Mouse (Mus musculus): ENCODE measurements around the gene Exosc2. TPM values are rescaled to one million over a fixed set of nuclear protein-coding genes. Genes with fewer than 3 reads are reported as not detected.

The Exosc2 gene
- polyA plus RNA-seq, 1 experiment from 2014 or later = 112 TPM

DNA sequence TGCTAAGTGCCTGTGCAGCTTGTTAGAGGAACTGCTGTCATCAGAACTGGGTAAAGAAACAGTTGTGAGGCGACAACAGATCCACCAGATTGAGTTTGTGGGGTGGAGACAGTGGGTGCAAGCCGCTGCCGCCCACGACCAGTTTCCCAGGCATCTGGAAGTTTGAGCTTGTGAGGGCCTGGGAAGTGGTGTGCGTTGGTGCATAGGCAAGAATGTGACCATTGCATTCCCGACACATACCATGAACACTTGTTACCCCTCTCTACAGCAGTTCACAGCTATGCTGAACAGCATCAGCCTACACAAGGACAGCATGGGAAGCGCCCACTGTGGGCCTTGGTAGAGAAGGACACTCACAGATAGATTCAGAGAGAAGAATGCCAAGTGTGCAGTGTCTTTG is 45.5 kb downstream of the Exosc2 start:
- no peak overlapping the region for H3K27ac ChIP-seq (replicated peaks)
- H3K9me3 ChIP-seq = no peaks in the 10 kb centered on the region
- no peaks in the 10 kb centered on the region for H3K27me3 ChIP-seq (replicated peaks; ENCODE audit: low read depth, poor library complexity, severe bottlenecking)
- WGBS = 88% methylated on average over 7 of the region's 7 CpGs
- DNase-seq (ENCODE audit: low spot score) = no peak
- H3K4me1 ChIP-seq = no peaks in the 10 kb centered on the region
- H3K4me3 ChIP-seq = no peak overlapping the region
- H3K36me3 ChIP-seq (replicated peaks) = peaks cover 30% of the 10 kb centered on the region

- Histone ChIP-seq H3K27me3 (replicated peaks; ENCODE audit: low read depth, poor library complexity, severe bottlenecking) (no peaks in the 10 kb centered on the region), H3K4me1 (no peaks in the 10 kb centered on the region), H3K27ac (replicated peaks) (no peak overlapping the region), H3K9me3 (no peaks in the 10 kb centered on the region), H3K36me3 (replicated peaks) (peaks cover 8% of the 10 kb centered on the region), H3K4me3 (no peak overlapping the region)
- DNase-seq (ENCODE audit: low spot score) = no peak
- WGBS = 85% methylated on average over 6 of the region's 6 CpGs
Measured at GRCm38 (mm10) chr2:31719202-31719880, 48.8 kb downstream of the Exosc2 start.

DNA sequence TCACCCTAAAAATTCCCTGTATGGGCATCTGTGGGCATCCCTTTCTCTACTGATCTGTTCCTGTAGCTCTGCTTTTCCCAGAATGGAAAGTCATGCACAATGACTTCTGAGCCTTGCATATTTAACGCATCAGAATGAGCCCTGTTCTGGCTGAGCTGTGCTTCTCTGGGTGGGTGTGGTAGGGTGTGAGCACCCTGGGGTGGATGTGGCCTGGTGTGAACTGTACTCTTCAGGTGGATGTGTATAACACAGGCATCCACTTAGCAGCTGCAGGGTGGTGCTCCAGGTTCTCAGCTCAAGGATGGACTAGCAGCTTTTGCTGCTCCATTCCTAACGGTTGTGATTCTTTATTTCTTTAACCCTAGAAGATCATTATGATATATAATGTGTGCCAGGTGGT is 49.4 kb downstream of the Exosc2 start:
- Histone ChIP-seq H3K36me3 (replicated peaks) (peaks cover 8% of the 10 kb centered on the region), H3K4me3 (no peak overlapping the region), H3K4me1 (no peaks in the 10 kb centered on the region), H3K27ac (replicated peaks) (no peak overlapping the region), H3K27me3 (replicated peaks; ENCODE audit: low read depth, poor library complexity, severe bottlenecking) (no peaks in the 10 kb centered on the region), H3K9me3 (no peaks in the 10 kb centered on the region)
- WGBS = 89% methylated on average over 2 of the region's 2 CpGs
- DNase-seq (ENCODE audit: low spot score) = no peak

- no peak overlapping the region for H3K27ac ChIP-seq (replicated peaks)
- 66% methylated on average over 4 of the region's 4 CpGs for WGBS
- no peak overlapping the region for H3K4me3 ChIP-seq
- H3K36me3 ChIP-seq (replicated peaks) = peaks cover 8% of the 10 kb centered on the region
- no peaks in the 10 kb centered on the region for H3K9me3 ChIP-seq
- no peaks in the 10 kb centered on the region for H3K4me1 ChIP-seq
- no peaks in the 10 kb centered on the region for H3K27me3 ChIP-seq (replicated peaks; ENCODE audit: low read depth, poor library complexity, severe bottlenecking)
- DNase-seq (ENCODE audit: low spot score) = no peak
Measured at GRCm38 (mm10) chr2:31720783-31721182, 50.3 kb downstream of the Exosc2 start.

DNA sequence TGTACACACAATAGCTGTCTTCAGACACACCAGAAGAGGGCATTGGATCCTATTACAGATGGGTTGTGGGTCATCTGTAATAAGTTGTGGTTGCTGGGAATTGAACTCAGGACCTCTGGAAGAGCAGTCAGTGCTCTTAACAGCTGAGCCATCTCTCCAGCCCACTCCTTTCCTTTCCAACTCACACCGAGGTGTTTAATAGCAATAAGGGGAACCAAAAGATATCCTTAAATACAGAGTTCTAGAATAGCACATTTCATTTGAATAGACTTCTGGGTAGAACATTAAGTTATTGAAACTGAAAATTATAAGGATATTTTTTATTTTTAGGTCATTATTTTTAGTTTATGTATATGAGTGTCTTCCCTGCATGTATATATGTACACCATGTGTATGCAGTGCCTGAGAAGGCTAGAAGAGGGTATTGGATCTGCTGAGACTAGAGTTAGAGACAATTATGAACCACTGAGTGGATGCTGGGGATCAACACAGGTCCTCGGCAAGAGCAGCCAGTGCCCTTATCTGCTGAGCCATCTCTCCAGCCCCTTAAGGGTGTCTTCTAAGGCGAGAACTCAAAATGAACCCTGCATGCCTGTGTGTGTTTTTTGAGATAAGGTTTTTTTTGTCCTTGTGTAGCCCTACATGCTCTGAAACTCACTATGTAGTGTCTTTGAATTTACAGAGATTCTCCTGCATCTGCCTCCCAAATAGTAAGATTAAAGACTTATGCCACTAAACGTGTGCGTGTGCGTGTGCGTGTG is 54.4 kb downstream of the Exosc2 start:
- WGBS = 95% methylated on average over 7 of the region's 7 CpGs
- Histone ChIP-seq H3K4me3 (no peak overlapping the region), H3K27me3 (replicated peaks; ENCODE audit: low read depth, poor library complexity, severe bottlenecking) (no peaks in the 10 kb centered on the region), H3K27ac (replicated peaks) (no peak overlapping the region), H3K9me3 (no peaks in the 10 kb centered on the region), H3K4me1 (peaks cover 20% of the 10 kb centered on the region), H3K36me3 (replicated peaks) (0 out of 2 replicates have a peak, but pooled peaks cover 2% of the 10 kb centered on the region)
- DNase-seq (ENCODE audit: low spot score) = no peak

- DNase-seq (ENCODE audit: low spot score) = no peak
- Histone ChIP-seq H3K36me3 (replicated peaks) (peaks cover 9% of the 10 kb centered on the region; the same call in 1 of the 2 replicates), H3K4me1 (peaks cover 20% of the 10 kb centered on the region), H3K9me3 (no peaks in the 10 kb centered on the region), H3K27ac (replicated peaks) (no peak overlapping the region), H3K27me3 (replicated peaks; ENCODE audit: low read depth, poor library complexity, severe bottlenecking) (no peaks in the 10 kb centered on the region), H3K4me3 (no peak overlapping the region)
- WGBS = 85% methylated on average over 9 of the region's 9 CpGs
Measured at GRCm38 (mm10) chr2:31727576-31728277, 57.2 kb downstream of the Exosc2 start.

GRCm38 (mm10) chr2:31730640-31731039 is 60.1 kb downstream of the Exosc2 start:
- WGBS = 89% methylated on average over 5 of the region's 5 CpGs

More at GRCm38 (mm10) chr2:31730640-31731039, 60.1 kb downstream of the Exosc2 start:
- Histone ChIP-seq H3K27ac (replicated peaks) (no peak overlapping the region), H3K36me3 (replicated peaks) (peaks cover 9% of the 10 kb centered on the region; the same call in 1 of the 2 replicates), H3K27me3 (replicated peaks; ENCODE audit: low read depth, poor library complexity, severe bottlenecking) (no peaks in the 10 kb centered on the region), H3K4me3 (no peak overlapping the region), H3K9me3 (no peaks in the 10 kb centered on the region), H3K4me1 (peaks cover 20% of the 10 kb centered on the region)
- no peak for DNase-seq (ENCODE audit: low spot score)

Other genes with a start within 250 kb of the Exosc2 start
- gene Ass1, start 200.5 kb upstream of the Exosc2 start, polyA plus RNA-seq (2016; fragmentation: Nextera tagmentation; extraction: Ambion mirVana) = 13.0 and 16.1 TPM in 2 replicates
- 94.6 and 99.1 TPM in 2 replicates for gene Fubp3, start 98.1 kb upstream of the Exosc2 start, polyA plus RNA-seq (2016; fragmentation: Nextera tagmentation; extraction: Ambion mirVana)
- gene Prdm12, start 30.7 kb upstream of the Exosc2 start, polyA plus RNA-seq (2016; fragmentation: Nextera tagmentation; extraction: Ambion mirVana) = 6.9 and 7.2 TPM in 2 replicates
- 62.8 and 64.8 TPM in 2 replicates for gene Abl1, start 17.7 kb downstream of the Exosc2 start, polyA plus RNA-seq (2016; fragmentation: Nextera tagmentation; extraction: Ambion mirVana)
- 0.19 and 0.20 TPM in 2 replicates for gene Qrfp, start 139.9 kb downstream of the Exosc2 start, polyA plus RNA-seq (2016; fragmentation: Nextera tagmentation; extraction: Ambion mirVana)
- gene Fibcd1, start 175.3 kb downstream of the Exosc2 start, polyA plus RNA-seq (2016; fragmentation: Nextera tagmentation; extraction: Ambion mirVana) = 0.17 and 0.35 TPM in 2 replicates
- gene Lamc3, start 216.6 kb downstream of the Exosc2 start, polyA plus RNA-seq (2016; fragmentation: Nextera tagmentation; extraction: Ambion mirVana) = 2.3 TPM in 2 replicates